In the genomic region with DNA sequence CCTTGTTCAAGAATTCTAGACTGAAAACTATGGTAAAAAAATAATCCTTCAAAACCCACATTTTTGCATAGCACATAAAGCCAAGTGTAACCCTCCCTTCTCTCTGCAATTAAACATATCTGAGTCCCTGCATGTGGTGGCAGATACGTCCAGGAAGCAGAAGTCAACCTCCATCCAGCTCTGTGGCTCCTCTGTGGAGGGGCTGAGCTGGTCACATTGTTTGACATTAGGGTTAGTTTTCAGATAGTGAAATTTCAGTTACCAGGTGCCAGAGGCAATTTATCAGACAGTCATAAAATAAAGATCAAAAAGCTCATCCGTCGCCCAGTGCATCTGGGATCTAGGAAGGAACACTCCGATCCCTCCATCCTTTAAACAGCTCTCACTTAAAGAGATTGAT, we compare ENCODE assay signal across 18 mouse cellular contexts.
"Had no signal": no experiment of that assay in that cellular context is flagged by ENCODE, and none has a peak within 500 bp of the region (broad histone marks: within the 10 kb centered on the region; RNA-seq: fewer than 3 reads in every experiment).

No protein-coding gene starts in this region.

- H3K9me3 ChIP-seq: liver, embryonic 13.5 days; midbrain, embryonic 12.5 days; midbrain, embryonic 15.5 days; neural tube, embryonic 13.5 days; stomach, embryonic 15.5 days had no signal

- H3K9ac ChIP-seq: liver, embryonic 13.5 days; midbrain, embryonic 12.5 days; midbrain, embryonic 15.5 days; neural tube, embryonic 13.5 days; stomach, embryonic 15.5 days had no signal

- DNase-seq: kidney, adult 11 months; kidney, adult 8-10 months; kidney, postnatal 14 days; layer of hippocampus, postnatal 36 days; liver, embryonic 13.5 days; lung, adult 2 months; lung, postnatal 14 days; lung, postnatal 4 days; retina, postnatal 1 day; right cerebral cortex, postnatal 25 days; spleen, adult 18-20 months; thymus, postnatal 25 days had no signal

- H3K27me3 ChIP-seq: liver, embryonic 13.5 days; midbrain, embryonic 12.5 days; midbrain, embryonic 15.5 days; neural tube, embryonic 13.5 days; stomach, embryonic 15.5 days had no signal

- H3K36me3 ChIP-seq: liver, embryonic 13.5 days; midbrain, embryonic 12.5 days; midbrain, embryonic 15.5 days; neural tube, embryonic 13.5 days; stomach, embryonic 15.5 days had no signal

- ATAC-seq: midbrain, embryonic 15.5 days had no signal

- H3K27ac ChIP-seq: left cerebral cortex, adult 2 months; liver, embryonic 13.5 days; midbrain, embryonic 12.5 days; midbrain, embryonic 15.5 days; neural tube, embryonic 13.5 days; stomach, embryonic 15.5 days had no signal

- H3K4me1 ChIP-seq: liver, embryonic 13.5 days; midbrain, embryonic 12.5 days; midbrain, embryonic 15.5 days; neural tube, embryonic 13.5 days; stomach, embryonic 15.5 days had no signal

- H3K4me3 ChIP-seq: left cerebral cortex, adult 2 months; liver, embryonic 13.5 days; midbrain, embryonic 12.5 days; midbrain, embryonic 15.5 days; myocyte; neural tube, embryonic 13.5 days; stomach, embryonic 15.5 days had no signal

- H3K4me2 ChIP-seq: liver, embryonic 13.5 days; midbrain, embryonic 12.5 days; midbrain, embryonic 15.5 days; neural tube, embryonic 13.5 days; stomach, embryonic 15.5 days had no signal
